Mouse (Mus musculus): Measurements from ENCODE around the gene Map1lc3b. TPM values are rescaled to one million over a fixed set of nuclear protein-coding genes. Genes with fewer than 3 reads are reported as not detected.

Gene Map1lc3b
- 372 and 386 TPM in 2 replicates for polyA plus RNA-seq (2015; fragmentation: Nextera tagmentation; extraction: Ambion mirVana)

DNA sequence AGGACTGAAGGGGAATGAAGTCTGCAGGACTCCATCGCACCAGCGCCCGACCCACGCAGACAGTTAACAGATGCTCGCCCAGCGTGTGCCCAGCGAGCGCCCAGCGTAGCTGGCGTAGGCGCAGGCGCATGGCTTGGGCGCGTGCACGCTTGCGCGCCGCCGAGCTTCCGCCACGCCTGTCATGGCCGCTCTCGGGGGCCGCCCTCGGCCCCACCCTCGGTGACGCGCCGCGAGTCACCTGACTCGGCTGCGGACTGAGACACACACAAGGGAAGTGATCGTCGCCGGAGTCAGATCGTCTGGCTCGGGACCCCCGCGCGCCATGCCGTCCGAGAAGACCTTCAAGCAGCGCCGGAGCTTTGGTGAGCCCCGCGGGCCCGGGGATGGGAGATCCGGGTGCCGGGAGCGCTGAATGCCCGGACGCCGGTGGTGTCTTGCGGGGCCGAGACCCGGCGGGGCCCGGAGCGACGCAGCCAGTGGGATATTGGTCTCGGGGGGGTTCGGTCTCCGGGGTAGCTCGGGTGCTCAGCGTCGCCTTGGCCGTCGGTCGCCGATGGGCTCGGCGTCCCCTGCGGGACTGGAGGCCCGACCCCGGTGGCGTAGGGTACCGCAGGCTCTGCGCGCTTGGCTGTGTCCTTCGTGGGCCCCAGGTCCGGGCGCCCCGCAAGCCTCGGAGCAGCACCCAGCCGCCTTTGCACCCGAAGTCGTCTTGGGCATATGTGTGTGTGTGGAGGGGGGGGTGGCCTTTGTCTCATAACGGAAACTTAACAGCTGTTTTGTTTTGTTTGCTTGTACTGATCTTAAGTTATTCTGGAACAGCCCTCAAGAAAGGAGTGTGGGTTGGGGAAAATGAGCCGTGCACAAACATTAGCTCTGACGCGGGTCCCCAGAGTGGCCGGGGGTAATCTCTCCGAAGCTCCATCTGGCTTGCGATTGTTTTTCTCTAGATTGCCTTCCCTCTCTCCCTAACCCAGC is at the start of gene Map1lc3b:
Gene Map1lc3b, plus strand, starts transcription at position 159 of the 975 bp plus-strand sequence.
- Histone ChIP-seq H3K27ac (peak within 1 kb of the TSS; percentile 84), H3K27me3 (replicated peaks) (no peaks in the 10 kb centered on the region), H3K4me2 (peak within 1 kb of the TSS; percentile 72), H3K4me3 (peak within 1 kb of the TSS; percentile 84), H3K9me3 (no peaks in the 10 kb centered on the region), H3K4me1 (peaks cover 30% of the 10 kb centered on the region), H3K36me3 (replicated peaks) (peaks cover 13% of the 10 kb centered on the region; the same call in 1 of the 2 replicates), H3K9ac (peak within 1 kb of the TSS; percentile 87)
- under 1% methylated on average over 94 of the region's 94 CpGs for WGBS
- ATAC-seq (replicated peaks) = peak; percentile 88

- ATAC-seq (replicated peaks) = no peak
- no peak overlapping the region for H3K27ac ChIP-seq
Measured at GRCm38 (mm10) chr8:121541862-121542261, 48.3 kb upstream of the Map1lc3b start.

DNA sequence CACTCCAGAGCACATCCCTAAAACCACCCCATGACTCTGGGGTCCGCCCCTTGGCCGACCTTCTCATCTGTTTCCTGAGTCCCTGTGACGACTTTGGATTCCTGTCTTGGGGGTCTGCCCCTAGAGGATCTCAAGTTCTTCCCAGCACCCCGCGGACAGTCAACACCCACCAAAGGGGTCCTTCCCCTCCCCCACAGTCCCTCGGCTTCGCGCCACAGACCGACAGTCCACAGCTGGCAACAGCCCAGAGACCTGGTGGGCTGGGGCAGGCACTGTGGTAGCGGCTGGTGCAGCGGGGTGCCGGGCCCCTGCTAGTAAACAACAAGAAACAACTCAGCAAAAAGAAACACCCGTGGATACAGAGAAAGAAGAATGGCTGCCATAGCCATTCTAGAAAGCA is 47.3 kb upstream of the Map1lc3b start:
- H3K4me1 ChIP-seq = no peaks in the 10 kb centered on the region
- H3K9me3 ChIP-seq = no peaks in the 10 kb centered on the region
- ATAC-seq (replicated peaks) = no peak
- no peaks in the 10 kb centered on the region for H3K27me3 ChIP-seq (replicated peaks)
- no peak overlapping the region for H3K27ac ChIP-seq
- 69% methylated on average over 13 of the region's 13 CpGs for WGBS
- H3K36me3 ChIP-seq (replicated peaks) = no peaks in the 10 kb centered on the region
- no peak overlapping the region for H3K9ac ChIP-seq
- no peak overlapping the region for H3K4me2 ChIP-seq
- no peak overlapping the region for H3K4me3 ChIP-seq

More at GRCm38 (mm10) chr8:121541862-121542261, 48.3 kb upstream of the Map1lc3b start:
- H3K9me3 ChIP-seq = no peaks in the 10 kb centered on the region
- H3K4me2 ChIP-seq = no peak overlapping the region
- H3K4me1 ChIP-seq = no peaks in the 10 kb centered on the region
- H3K36me3 ChIP-seq (replicated peaks) = no peaks in the 10 kb centered on the region
- H3K4me3 ChIP-seq = no peak overlapping the region
- H3K9ac ChIP-seq = no peak overlapping the region
- no peaks in the 10 kb centered on the region for H3K27me3 ChIP-seq (replicated peaks)
- WGBS = 79% methylated on average over 19 of the region's 19 CpGs

GRCm38 (mm10) chr8:121544276-121544785 is 45.8 kb upstream of the Map1lc3b start, which contains the start of gene 1700018B08Rik:
Gene 1700018B08Rik, minus strand, starts transcription at chr8:121544320.
- no peak within 1 kb of the TSS for H3K4me3 ChIP-seq
- 88% methylated on average over 12 of the region's 12 CpGs for WGBS
- H3K27ac ChIP-seq = no peak within 1 kb of the TSS
- no peaks in the 10 kb centered on the region for H3K9me3 ChIP-seq
- no peak within 1 kb of the TSS for H3K9ac ChIP-seq
- no peaks in the 10 kb centered on the region for H3K36me3 ChIP-seq (replicated peaks)
- ATAC-seq (replicated peaks) = no peak
- H3K4me1 ChIP-seq = no peaks in the 10 kb centered on the region
- H3K4me2 ChIP-seq = no peak within 1 kb of the TSS
- H3K27me3 ChIP-seq (replicated peaks) = no peaks in the 10 kb centered on the region

- H3K9me3 ChIP-seq = no peaks in the 10 kb centered on the region
- 83% methylated on average over 11 of the region's 11 CpGs for WGBS
- no peak for ATAC-seq (replicated peaks)
- no peak overlapping the region for H3K27ac ChIP-seq
- no peaks in the 10 kb centered on the region for H3K36me3 ChIP-seq (replicated peaks)
- no peaks in the 10 kb centered on the region for H3K4me1 ChIP-seq
- no peaks in the 10 kb centered on the region for H3K27me3 ChIP-seq (replicated peaks)
- no peak overlapping the region for H3K4me3 ChIP-seq
- no peak overlapping the region for H3K4me2 ChIP-seq
- H3K9ac ChIP-seq = no peak overlapping the region
Measured at GRCm38 (mm10) chr8:121544936-121545335, 45.2 kb upstream of the Map1lc3b start.

- Histone ChIP-seq H3K4me2 (no peak overlapping the region), H3K4me3 (no peak overlapping the region), H3K27ac (no peak overlapping the region), H3K4me1 (no peaks in the 10 kb centered on the region), H3K36me3 (replicated peaks) (peaks cover 8% of the 10 kb centered on the region), H3K27me3 (replicated peaks) (no peaks in the 10 kb centered on the region), H3K9me3 (no peaks in the 10 kb centered on the region), H3K9ac (no peak overlapping the region)
- peak; percentile 56; the same call in 1 of the 2 replicates for ATAC-seq (replicated peaks)
- 3% methylated on average over 7 of the region's 7 CpGs for WGBS
Measured at GRCm38 (mm10) chr8:121547132-121547531, 43.0 kb upstream of the Map1lc3b start.

- peaks cover 27% of the 10 kb centered on the region for H3K36me3 ChIP-seq (replicated peaks)
- H3K4me3 ChIP-seq = no peak overlapping the region
- H3K9me3 ChIP-seq = no peaks in the 10 kb centered on the region
- H3K4me2 ChIP-seq = no peak overlapping the region
- 95% methylated on average over 6 of the region's 6 CpGs for WGBS
- H3K27ac ChIP-seq = no peak overlapping the region
- no peaks in the 10 kb centered on the region for H3K4me1 ChIP-seq
- H3K27me3 ChIP-seq (replicated peaks) = no peaks in the 10 kb centered on the region
- no peak overlapping the region for H3K9ac ChIP-seq
- ATAC-seq (replicated peaks) = no peak
Measured at GRCm38 (mm10) chr8:121550056-121550455, 40.1 kb upstream of the Map1lc3b start.

DNA sequence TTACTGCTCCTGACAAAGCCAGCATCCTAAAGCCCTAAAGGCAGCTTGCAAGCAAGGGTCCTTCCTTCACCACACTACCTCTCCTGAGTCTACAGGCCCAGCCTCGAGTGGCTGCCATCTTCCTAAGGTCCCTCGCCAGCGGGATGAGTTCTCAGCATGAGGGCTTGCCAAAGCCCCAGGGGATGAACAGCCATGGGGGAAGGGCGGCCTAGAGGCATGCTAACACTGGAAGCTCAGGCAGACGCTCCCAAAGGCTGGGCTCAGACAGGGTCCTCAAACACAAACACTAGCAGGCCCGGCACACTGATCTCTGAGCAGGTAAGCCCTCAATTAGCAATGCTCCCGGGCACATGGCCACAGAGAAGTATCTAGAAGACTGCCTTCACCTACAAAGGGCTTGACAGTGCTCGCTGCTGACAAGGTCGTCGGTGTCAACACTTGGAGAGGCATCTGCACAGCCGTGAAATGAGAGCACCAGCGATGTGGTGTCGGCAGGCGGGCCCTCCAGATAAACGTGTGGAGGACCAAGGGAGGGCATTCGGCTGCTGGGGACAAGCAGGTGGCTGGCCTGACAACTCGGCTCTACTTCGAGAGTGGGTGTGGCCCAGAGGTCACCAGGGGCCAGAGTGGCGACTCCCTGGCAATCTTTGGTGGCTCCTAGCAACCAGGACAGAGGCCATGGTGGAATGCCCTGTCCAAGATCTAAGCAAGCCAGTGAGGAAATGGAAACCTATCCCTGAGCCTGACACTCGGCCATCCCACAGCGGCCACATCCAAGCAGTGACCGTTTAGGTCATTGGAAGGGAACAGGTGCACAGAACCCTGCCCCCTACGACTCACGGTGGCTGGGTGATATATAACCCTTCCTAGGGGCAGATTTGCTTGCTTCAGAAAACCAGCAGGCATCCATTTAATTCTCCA is 38.8 kb upstream of the Map1lc3b start:
- no peak for ATAC-seq (replicated peaks)
- Histone ChIP-seq H3K4me2 (no peak overlapping the region), H3K9me3 (no peaks in the 10 kb centered on the region), H3K4me3 (no peak overlapping the region), H3K27ac (no peak overlapping the region), H3K36me3 (replicated peaks) (peaks cover 27% of the 10 kb centered on the region), H3K4me1 (no peaks in the 10 kb centered on the region), H3K9ac (no peak overlapping the region), H3K27me3 (replicated peaks) (no peaks in the 10 kb centered on the region)
- WGBS = 66% methylated on average over 24 of the region's 24 CpGs

GRCm38 (mm10) chr8:121552506-121552905 is 37.7 kb upstream of the Map1lc3b start:
- 92% methylated on average over 9 of the region's 9 CpGs for WGBS
- H3K36me3 ChIP-seq (replicated peaks) = peaks cover 27% of the 10 kb centered on the region
- no peak overlapping the region for H3K4me2 ChIP-seq
- no peak for ATAC-seq (replicated peaks)
- H3K27me3 ChIP-seq (replicated peaks) = no peaks in the 10 kb centered on the region
- H3K4me3 ChIP-seq = no peak overlapping the region
- H3K4me1 ChIP-seq = no peaks in the 10 kb centered on the region
- H3K9ac ChIP-seq = no peak overlapping the region
- no peak overlapping the region for H3K27ac ChIP-seq
- H3K9me3 ChIP-seq = no peaks in the 10 kb centered on the region

DNA sequence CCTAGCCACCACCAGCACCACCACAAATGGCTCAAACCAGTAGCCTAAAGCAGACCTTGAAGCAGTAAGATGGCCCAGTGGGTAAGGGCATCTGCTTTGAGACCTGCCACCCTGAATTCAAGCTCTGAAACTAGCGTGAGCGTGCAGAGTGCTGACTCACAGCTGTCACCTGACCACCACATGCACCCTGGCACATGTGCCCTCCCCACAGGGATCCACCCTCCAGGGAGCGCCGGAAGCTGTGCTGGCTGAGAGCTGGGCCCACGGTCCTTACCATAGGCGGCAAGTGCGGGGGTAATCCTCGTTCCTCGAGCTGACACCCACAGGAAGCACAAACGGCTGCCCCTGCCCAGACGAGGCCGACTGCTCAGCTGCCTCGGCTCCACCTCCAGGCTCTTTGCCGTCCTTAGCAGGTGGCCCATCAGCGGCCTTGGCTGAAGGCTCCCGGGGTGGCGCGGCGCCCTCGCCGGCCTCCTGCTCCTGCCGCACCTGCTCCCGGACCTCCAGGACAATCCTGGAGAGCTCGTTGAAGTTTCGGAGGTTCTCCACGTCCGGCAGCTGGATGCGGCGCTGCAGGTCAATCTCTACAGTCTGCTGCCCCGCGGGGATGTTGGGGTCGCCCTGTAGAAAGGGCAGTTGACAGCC is 36.2 kb upstream of the Map1lc3b start:
- no peak for ATAC-seq (replicated peaks)
- H3K4me2 ChIP-seq = no peak overlapping the region
- WGBS = 93% methylated on average over 32 of the region's 32 CpGs
- peaks cover 35% of the 10 kb centered on the region for H3K36me3 ChIP-seq (replicated peaks)
- H3K4me3 ChIP-seq = no peak overlapping the region
- no peaks in the 10 kb centered on the region for H3K4me1 ChIP-seq
- no peak overlapping the region for H3K9ac ChIP-seq
- H3K27me3 ChIP-seq (replicated peaks) = no peaks in the 10 kb centered on the region
- no peaks in the 10 kb centered on the region for H3K9me3 ChIP-seq
- H3K27ac ChIP-seq = no peak overlapping the region

DNA sequence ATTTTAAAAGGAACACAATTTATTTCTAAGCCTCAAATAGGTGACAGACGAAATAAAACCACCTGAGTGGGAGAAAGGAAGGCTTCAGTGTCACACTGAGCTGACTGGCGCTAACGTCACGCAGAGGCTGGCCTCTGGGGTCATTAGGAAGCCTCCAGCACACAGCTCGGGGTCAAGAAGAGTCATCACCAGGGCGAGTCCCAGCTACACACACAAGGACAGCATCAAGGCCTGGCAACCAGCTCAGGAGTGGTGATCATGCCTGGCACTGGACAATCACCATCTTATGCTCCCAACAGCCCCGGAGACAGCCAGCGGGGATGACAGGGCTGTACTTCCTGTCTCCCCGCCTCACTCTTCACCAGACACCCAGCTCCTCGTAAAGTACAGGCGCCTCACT is 32.4 kb upstream of the Map1lc3b start:
- Histone ChIP-seq H3K4me2 (no peak overlapping the region), H3K4me1 (no peaks in the 10 kb centered on the region), H3K36me3 (replicated peaks) (peaks cover 27% of the 10 kb centered on the region), H3K9ac (no peak overlapping the region), H3K9me3 (no peaks in the 10 kb centered on the region), H3K27ac (no peak overlapping the region), H3K27me3 (replicated peaks) (no peaks in the 10 kb centered on the region), H3K4me3 (no peak overlapping the region)
- ATAC-seq (replicated peaks) = no peak
- 90% methylated on average over 11 of the region's 11 CpGs for WGBS
